Mouse (Mus musculus) spleen, adult 2 months (tissue): ENCODE data around the gene Man2a2.

Experiments
- CTCF ChIP-seq: fragments of 200-500 bp; IDR thresholded peaks from 2 replicates; pipeline ENCODE4 v1.5.1; 2011; ENCODE audit warnings: mild to moderate bottlenecking, inconsistent platforms; ENCODE audit not compliant: insufficient read depth, insufficient read length, insufficient replicate concordance; ENCODE audit errors: extremely low read depth
- POLR2A ChIP-seq: fragments of 200-500 bp; IDR thresholded peaks from 2 replicates; pipeline ENCODE4 v1.6.1; 2011; ENCODE audit warnings: low read depth, low read length, inconsistent platforms

DNA sequence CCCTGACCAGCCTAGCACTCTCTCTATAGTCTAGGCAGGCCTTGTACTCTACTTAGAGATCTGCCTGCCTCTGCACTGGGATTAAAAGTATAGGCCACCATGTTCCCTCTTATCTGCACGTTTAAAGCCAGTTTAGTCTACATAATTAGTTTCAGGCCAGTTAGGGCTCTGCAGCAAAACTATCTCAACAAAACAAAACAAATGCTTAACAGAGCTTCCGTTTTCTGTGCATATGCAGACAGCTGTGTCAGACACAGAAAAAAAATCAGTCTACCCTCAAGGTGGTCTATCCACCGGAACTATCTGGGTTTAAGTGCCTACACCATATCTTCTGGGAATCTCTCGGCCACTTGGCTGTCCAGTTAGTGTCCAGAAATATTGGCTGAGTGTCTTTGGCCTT, 2.2 kb upstream of the Man2a2 start:
- no peak for TF ChIP-seq CTCF
- no peak for TF ChIP-seq POLR2A
